ENCODE assay signal across 20 mouse cellular contexts in genomic region chr4:88117942-88118341, GRCm38 (mm10). TPM values are rescaled to one million over a fixed set of nuclear protein-coding genes. Genes with fewer than 3 reads are reported as not detected.
DNase-seq lines count a peak whose midpoint lies in the region; ATAC-seq lines count a peak whose summit lies in the region.
"Had no signal": no experiment of that assay in that cellular context is flagged by ENCODE, and none has a peak within 500 bp of the region (broad histone marks: within the 10 kb centered on the region; RNA-seq: fewer than 3 reads in every experiment).

No protein-coding gene starts in this region.

- 0 out of 2 replicates have a peak, but pooled peaks have one; percentile 47 for ATAC-seq in liver, embryonic 12.5 days
- ATAC-seq in liver, embryonic 15.5 days (ENCODE audit: insufficient read depth): 0 out of 2 replicates have a peak, but pooled peaks have one; percentile 53
- ATAC-seq: forebrain, embryonic 13.5 days; forebrain, postnatal 0 days; hindbrain, postnatal 0 days had no signal

- no peak overlapping the region for H3K27ac ChIP-seq in liver, embryonic 12.5 days
- H3K27ac ChIP-seq in liver, embryonic 15.5 days (replicated peaks): 0 out of 2 replicates have a peak overlapping the region, but pooled peaks have one; percentile 16
- H3K27ac ChIP-seq: embryonic facial prominence, embryonic 13.5 days; forebrain, embryonic 13.5 days; heart, embryonic 15.5 days; hindbrain, embryonic 13.5 days had no signal

- no peak overlapping the region for H3K9ac ChIP-seq in liver, embryonic 12.5 days
- H3K9ac ChIP-seq in liver, embryonic 15.5 days: no peak overlapping the region
- H3K9ac ChIP-seq: embryonic facial prominence, embryonic 13.5 days; forebrain, embryonic 13.5 days; forebrain, postnatal 0 days; heart, embryonic 15.5 days; hindbrain, embryonic 13.5 days had no signal

- peak overlapping the region; percentile 4; the same call in 1 of the 2 replicates for H3K4me2 ChIP-seq in liver, embryonic 12.5 days
- H3K4me2 ChIP-seq in liver, embryonic 15.5 days: no peak overlapping the region
- H3K4me2 ChIP-seq: embryonic facial prominence, embryonic 13.5 days; forebrain, embryonic 13.5 days; heart, embryonic 11.5 days; heart, embryonic 15.5 days; hindbrain, embryonic 13.5 days had no signal

- 0 out of 2 replicates have a peak, but pooled peaks cover 8% of the 10 kb centered on the region for H3K36me3 ChIP-seq in liver, embryonic 12.5 days
- H3K36me3 ChIP-seq in liver, embryonic 15.5 days (replicated peaks): no peaks in the 10 kb centered on the region
- H3K36me3 ChIP-seq: embryonic facial prominence, embryonic 13.5 days; heart, embryonic 15.5 days; hindbrain, embryonic 13.5 days had no signal

- no peaks in the 10 kb centered on the region for H3K9me3 ChIP-seq in liver, embryonic 12.5 days (replicated peaks)
- H3K9me3 ChIP-seq in liver, embryonic 15.5 days (replicated peaks): no peaks in the 10 kb centered on the region
- H3K9me3 ChIP-seq: embryonic facial prominence, embryonic 13.5 days; forebrain, embryonic 13.5 days; heart, embryonic 15.5 days; hindbrain, embryonic 13.5 days had no signal

- H3K4me3 ChIP-seq in liver, embryonic 12.5 days: no peak overlapping the region
- H3K4me3 ChIP-seq in liver, embryonic 15.5 days (replicated peaks): no peak overlapping the region
- H3K4me3 ChIP-seq: embryonic facial prominence, embryonic 13.5 days; forebrain, embryonic 13.5 days; heart, embryonic 15.5 days; hindbrain, embryonic 13.5 days had no signal

- DNase-seq in liver: no peak
- peak; percentile 41 for DNase-seq in c-Kit-positive CD71-positive TER-119-negative erythroid progenitor cells, embryonic 14.5 days (ENCODE audit: low read depth)
- no peak for DNase-seq in left cerebral cortex, adult 11 months (ENCODE audit: low spot score)
- no peak for DNase-seq in cerebellum, adult 11-12 months
- DNase-seq: adrenal gland, adult 8-10 months; adrenal gland, postnatal 36 days; cerebellum, adult 18-20 months; cerebellum, adult 9-11 months; cerebellum, postnatal 36 days; forebrain, postnatal 0 days; heart, adult 18-20 months; heart, postnatal 14 days had no signal

- H3K27me3 ChIP-seq in liver, embryonic 12.5 days (replicated peaks): no peaks in the 10 kb centered on the region
- H3K27me3 ChIP-seq in liver, embryonic 15.5 days: no peaks in the 10 kb centered on the region
- H3K27me3 ChIP-seq: embryonic facial prominence, embryonic 13.5 days; forebrain, embryonic 13.5 days; heart, embryonic 15.5 days; hindbrain, embryonic 13.5 days had no signal

- peaks cover 53% of the 10 kb centered on the region for H3K4me1 ChIP-seq in liver, embryonic 12.5 days
- H3K4me1 ChIP-seq in liver, embryonic 15.5 days (replicated peaks): peaks cover 32% of the 10 kb centered on the region
- H3K4me1 ChIP-seq: forebrain, embryonic 13.5 days; heart, embryonic 15.5 days; hindbrain, embryonic 13.5 days had no signal

RNA-seq across cellular contexts. Expression of gene Focad, which starts 23.5 kb away (rescaled TPM):
- 13.5 and 14.0 TPM in 2 replicates for polyA plus RNA-seq in liver, embryonic 12.5 days (2016; fragmentation: Nextera tagmentation; extraction: Ambion mirVana)
- polyA plus RNA-seq in liver, embryonic 15.5 days (2015; fragmentation: Nextera tagmentation; extraction: Ambion mirVana): 6.5 and 7.7 TPM in 2 replicates
